Mouse (Mus musculus): Measurements from ENCODE around the gene Mlxipl. TPM values are rescaled to one million over a fixed set of nuclear protein-coding genes. Genes with fewer than 3 reads are reported as not detected.

Mlxipl gene
- 0.22 TPM for polyA plus RNA-seq (2017; shearing (Covaris generic))

GRCm38 (mm10) chr5:135089653-135090052 lies at the start of gene Mlxipl:
TSS of gene Mlxipl (plus strand) at chr5:135089890.

GRCm38 (mm10) chr5:135063629-135064381 lies 25.9 kb upstream of the Mlxipl start, which contains the start of gene Dnajc30:
TSS of gene Dnajc30 (plus strand) at chr5:135064202.

GRCm38 (mm10) chr5:135064909-135065446 lies 24.7 kb upstream of the Mlxipl start, which contains the start of gene Bud23:
TSS of gene Bud23 (minus strand) at chr5:135064959.

GRCm38 (mm10) chr5:135077564-135078481 lies 11.9 kb upstream of the Mlxipl start, which contains the start of gene Vps37d:
TSS of gene Vps37d (minus strand) at chr5:135078266.

GRCm38 (mm10) chr5:135149053-135149819 lies 59.5 kb downstream of the Mlxipl start, which contains the start of gene Tbl2:
TSS of gene Tbl2 (plus strand) at chr5:135149657.

GRCm38 (mm10) chr5:135168063-135169062 lies 78.7 kb downstream of the Mlxipl start, which contains the start of gene Bcl7b:
TSS of gene Bcl7b (plus strand) at chr5:135168283.

GRCm38 (mm10) chr5:135186621-135187348 lies 97.1 kb downstream of the Mlxipl start, which contains the start of gene Baz1b:
TSS of gene Baz1b (plus strand) at chr5:135187264.

Other genes starting within 250 kb of the Mlxipl start
- not detected for gene Tmem270, start 183.2 kb upstream of the Mlxipl start, polyA plus RNA-seq (2017; shearing (Covaris generic))
- gene Cldn13, start 174.4 kb upstream of the Mlxipl start, polyA plus RNA-seq (2017; shearing (Covaris generic)), result not detected
- 21.8 TPM for gene Mettl27, start 157.5 kb upstream of the Mlxipl start, polyA plus RNA-seq (2017; shearing (Covaris generic))
- gene Cldn4, start 143.0 kb upstream of the Mlxipl start, polyA plus RNA-seq (2017; shearing (Covaris generic)), result not detected
- not detected for gene Cldn3, start 103.7 kb upstream of the Mlxipl start, polyA plus RNA-seq (2017; shearing (Covaris generic))
- 101 TPM for gene Abhd11, start 80.7 kb upstream of the Mlxipl start, polyA plus RNA-seq (2017; shearing (Covaris generic))
- gene Stx1a, start 66.4 kb upstream of the Mlxipl start, polyA plus RNA-seq (2017; shearing (Covaris generic)), result 14.9 TPM
- 24.1 TPM for gene Dnajc30, start 25.7 kb upstream of the Mlxipl start, polyA plus RNA-seq (2017; shearing (Covaris generic))
- 114 TPM for gene Bud23, start 24.9 kb upstream of the Mlxipl start, polyA plus RNA-seq (2017; shearing (Covaris generic))
- gene Vps37d, start 11.6 kb upstream of the Mlxipl start, polyA plus RNA-seq (2017; shearing (Covaris generic)), result not detected
- 21.8 TPM for gene Tbl2, start 59.8 kb downstream of the Mlxipl start, polyA plus RNA-seq (2017; shearing (Covaris generic))
- 68.8 TPM for gene Bcl7b, start 78.4 kb downstream of the Mlxipl start, polyA plus RNA-seq (2017; shearing (Covaris generic))
- gene Baz1b, start 97.4 kb downstream of the Mlxipl start, polyA plus RNA-seq (2017; shearing (Covaris generic)), result 15.5 TPM
- not detected for gene Fzd9, start 161.3 kb downstream of the Mlxipl start, polyA plus RNA-seq (2017; shearing (Covaris generic))